Mouse (Mus musculus) lung, adult 18-20 months (tissue): ENCODE results near the gene Krt4.

Source experiments
- DNase-seq, 2 experiments: peaks; one replicate each; pipeline ENCODE4 v3.0.0; 2022; ENCODE audit warnings: mixed read lengths in 2 of 2

Gene Krt4

GRCm38 (mm10) chr15:101924635-101925034 is at the start of gene Krt4:
Gene Krt4, minus strand, starts transcription at chr15:101924735.
- no peak for DNase-seq

- DNase-seq: peak; percentile 91 to 94
These were observed 49.0 kb upstream of the Krt4 start for GRCm38 (mm10) chr15:101973414-101974077.

DNA sequence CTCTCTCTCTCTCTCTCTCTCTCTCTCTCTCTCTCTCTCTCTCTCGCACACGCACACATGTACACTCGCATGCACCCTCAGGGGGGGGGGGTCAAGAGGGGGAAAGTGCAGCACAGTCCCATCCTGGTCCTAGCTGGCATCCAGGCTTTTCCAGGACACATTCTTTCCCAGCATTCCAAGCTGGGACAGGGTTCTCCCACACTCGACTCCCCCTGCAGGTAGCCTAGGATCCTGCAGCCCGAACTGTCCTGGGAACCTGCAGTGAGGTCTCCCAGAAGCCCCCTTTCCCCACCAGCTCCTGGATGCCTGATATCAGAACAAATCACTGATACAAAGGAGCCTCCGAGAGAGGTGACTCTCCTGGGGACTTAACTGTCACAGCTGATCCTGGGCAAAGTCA is 46.0 kb upstream of the Krt4 start:
- DNase-seq: peak in 1 of 2 experiments; percentile 61

- DNase-seq: peak; percentile 89 to 93
These were observed 42.3 kb upstream of the Krt4 start for GRCm38 (mm10) chr15:101966808-101967207.

DNA sequence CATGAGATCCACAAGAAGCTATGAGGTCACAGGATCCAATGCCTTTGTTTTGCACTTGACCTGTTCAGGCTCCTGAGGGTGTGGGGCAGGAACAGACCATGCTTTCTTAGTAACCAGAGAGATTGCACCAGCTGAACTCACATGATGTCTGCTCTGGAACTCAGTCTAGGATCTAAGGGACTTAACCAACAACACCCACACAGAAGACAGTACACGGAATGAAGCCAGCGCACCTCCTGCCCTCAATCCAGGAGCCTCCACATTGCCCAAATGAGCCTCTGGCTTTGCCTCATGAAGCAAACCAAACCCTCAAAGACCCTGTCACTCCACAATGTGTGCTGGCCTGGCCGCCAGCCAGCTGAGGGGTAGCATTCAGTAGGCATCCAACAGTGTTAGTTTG is 34.4 kb upstream of the Krt4 start:
- no peak for DNase-seq

GRCm38 (mm10) chr15:101954187-101954586 is 29.7 kb upstream of the Krt4 start, which contains the start of gene Krt78:
Gene Krt78, minus strand, starts transcription at chr15:101954287.
- no peak for DNase-seq

GRCm38 (mm10) chr15:101952733-101953474 is 28.4 kb upstream of the Krt4 start:
- peak; percentile 9 to 40 for DNase-seq

DNA sequence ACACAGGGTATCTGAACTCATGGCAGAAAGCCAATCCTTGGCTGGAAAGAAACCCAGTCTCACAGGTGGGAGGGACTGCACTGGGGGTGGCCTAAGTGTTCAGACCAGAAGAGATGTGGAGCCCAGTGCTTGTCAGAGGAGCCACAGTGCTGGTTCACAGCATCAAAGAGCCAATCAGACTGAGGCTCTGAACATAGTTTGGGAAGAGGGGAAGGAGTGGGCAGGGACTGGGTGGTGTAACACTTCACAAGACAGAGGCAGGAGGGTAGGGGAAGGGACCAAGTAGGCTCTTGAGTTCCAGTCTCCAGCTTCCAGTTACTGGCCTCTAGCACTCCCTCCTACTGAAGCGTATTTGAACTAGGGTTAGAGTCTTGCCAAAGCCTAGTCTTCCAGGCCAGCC is 20.9 kb upstream of the Krt4 start:
- no peak for DNase-seq

- no peak for DNase-seq
These were observed 17.4 kb upstream of the Krt4 start for GRCm38 (mm10) chr15:101941948-101942347.

DNA sequence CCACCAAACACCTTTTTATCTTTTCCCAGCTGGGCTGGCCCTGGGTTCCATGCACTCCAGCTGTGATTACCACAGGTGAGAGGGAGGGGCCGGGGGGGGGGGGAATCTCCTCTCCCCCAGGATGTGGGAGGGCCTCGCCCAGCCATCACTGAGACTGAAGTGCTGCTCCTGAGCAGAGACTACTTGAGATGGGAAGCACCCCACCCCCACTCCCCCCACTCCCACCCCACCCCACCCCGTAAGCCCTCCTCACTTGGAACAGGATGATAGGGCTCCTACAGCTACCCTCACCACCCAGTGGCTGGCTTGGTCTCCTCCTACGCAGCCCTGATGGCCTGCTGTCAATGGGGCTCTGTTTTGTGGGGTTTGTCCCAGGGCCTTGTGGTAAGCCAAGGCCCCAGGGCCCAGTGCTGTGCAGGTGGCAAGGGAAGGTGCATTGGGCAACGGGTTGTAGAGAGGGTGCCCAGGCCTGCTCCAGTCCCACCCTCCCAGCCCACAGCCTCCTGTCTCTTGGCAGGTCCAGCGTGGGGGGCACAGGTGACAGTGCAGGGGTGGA is 15.8 kb upstream of the Krt4 start, which contains the start of gene Krt79:
Krt79 (minus strand) TSS at position 51 of the 556 bp plus-strand sequence.
- DNase-seq: no peak

DNA sequence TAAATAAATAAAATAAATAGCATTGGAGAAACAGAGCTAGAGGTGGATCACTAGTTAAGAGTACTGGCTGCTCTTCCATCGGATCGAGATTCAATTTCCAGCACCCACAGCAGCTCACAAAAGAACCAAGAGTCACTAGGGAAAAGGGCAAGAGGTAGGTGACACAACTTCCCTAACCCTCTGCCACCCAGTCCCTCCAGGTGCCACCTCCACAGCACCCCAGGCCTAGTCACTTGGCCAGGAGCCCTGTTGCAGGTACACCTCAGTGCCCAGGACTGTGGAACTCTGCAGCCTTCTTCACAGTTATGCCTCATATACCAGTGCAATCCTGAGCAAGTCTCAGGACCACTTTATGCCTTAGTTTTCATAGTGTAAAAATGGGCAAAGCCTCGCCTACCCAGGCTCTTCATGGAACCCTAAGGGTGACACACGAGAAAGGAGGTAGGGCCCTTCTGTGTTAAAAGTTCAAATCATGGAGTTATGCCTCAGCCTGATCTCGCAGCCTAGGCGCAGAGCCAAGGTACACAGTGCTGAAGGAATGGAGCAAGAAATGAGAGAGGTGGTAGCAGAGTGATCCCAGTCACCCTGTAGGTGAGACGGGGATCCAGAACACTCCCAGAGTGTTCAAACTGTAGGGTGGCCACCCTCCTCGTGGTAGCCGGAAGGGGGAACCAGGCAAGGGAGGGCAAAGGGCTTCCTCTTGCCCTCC is 14.2 kb upstream of the Krt4 start:
- peak; percentile 47 to 65 for DNase-seq

DNA sequence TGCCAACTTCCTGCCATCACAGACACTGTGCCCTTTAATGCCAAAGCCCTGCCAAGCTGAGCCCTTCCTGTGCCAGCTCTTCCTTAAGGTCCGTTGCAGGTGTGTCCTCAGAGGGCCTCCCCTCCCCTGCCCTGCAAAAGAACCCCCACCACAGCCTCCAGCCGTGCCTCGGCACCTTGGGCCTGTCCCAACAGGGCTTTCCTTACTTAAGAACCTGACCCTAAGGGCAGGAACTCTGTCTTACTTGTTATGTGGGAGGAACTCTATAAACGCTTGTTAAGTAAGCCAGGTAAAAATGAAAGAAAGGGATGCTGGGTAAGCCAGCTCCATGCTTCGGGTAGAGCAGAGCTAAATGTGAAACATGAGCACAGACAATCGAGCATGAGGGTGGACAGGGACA is 8.5 kb upstream of the Krt4 start:
- DNase-seq: no peak

- peak; percentile 68 to 70 for DNase-seq
These were observed 5.1 kb upstream of the Krt4 start for GRCm38 (mm10) chr15:101929666-101930065.

GRCm38 (mm10) chr15:101929087-101929486 is 4.6 kb upstream of the Krt4 start:
- DNase-seq: peak in 1 of 2 experiments; percentile 32

DNA sequence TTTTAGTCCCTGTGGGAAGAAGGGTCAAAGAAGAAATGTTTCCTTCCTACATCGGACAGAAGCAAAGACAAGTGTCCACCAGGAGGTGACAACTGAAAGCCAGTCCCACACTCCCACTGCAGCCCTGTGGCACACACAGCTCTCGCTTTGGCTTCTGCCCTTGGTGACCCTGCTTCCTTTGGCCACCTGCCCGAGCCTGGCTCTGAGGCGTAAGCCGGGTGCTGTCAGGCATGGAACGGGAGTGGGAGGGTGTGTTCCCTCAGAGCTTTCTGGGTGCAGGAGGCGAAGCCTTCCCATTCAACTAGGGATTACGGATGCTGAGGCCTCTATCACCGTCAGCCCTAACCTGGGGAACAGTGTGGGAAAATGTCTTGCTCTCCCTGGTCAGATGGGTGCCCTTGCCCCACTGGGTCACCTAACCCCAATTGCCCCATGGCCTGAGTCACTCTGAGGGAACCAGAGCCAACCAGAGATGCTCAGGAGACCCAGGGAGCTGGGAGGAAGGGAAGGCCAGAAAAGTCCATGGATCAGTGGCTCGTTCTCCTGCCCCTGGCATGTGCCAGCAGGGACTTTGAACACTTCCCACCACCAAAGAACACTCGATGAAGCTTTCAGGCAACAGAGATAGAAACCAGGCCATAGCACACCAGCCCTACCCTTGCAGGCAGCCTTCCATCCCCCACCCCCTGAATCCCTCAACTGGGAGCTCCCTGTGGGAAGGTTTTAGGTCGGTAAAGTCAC is 3.0 kb upstream of the Krt4 start:
- DNase-seq: peak; percentile 41 to 50

- DNase-seq: no peak
These were observed 506 bp upstream of the Krt4 start for GRCm38 (mm10) chr15:101925041-101925440.

GRCm38 (mm10) chr15:101922296-101922695 is 2.2 kb downstream of the Krt4 start:
- no peak for DNase-seq

DNA sequence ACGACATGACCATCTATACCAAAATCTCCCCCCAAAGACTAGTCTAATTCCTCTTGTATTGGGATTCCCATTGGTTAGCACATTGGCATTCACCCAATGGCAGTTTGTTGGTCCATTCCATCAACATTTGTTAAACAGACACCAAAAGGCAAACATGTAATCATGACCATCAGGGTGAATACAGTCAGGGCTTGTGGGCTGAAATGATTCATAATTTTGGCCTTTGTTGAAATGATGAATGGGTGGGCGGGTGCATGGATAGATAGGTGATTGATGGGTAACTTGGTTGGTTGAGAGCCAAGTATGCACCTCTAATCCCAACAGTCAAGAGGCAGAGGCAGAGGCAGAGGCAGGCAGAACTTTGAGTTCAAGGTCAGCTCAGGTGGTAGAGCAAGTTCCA is 8.5 kb downstream of the Krt4 start:
- no peak for DNase-seq

DNA sequence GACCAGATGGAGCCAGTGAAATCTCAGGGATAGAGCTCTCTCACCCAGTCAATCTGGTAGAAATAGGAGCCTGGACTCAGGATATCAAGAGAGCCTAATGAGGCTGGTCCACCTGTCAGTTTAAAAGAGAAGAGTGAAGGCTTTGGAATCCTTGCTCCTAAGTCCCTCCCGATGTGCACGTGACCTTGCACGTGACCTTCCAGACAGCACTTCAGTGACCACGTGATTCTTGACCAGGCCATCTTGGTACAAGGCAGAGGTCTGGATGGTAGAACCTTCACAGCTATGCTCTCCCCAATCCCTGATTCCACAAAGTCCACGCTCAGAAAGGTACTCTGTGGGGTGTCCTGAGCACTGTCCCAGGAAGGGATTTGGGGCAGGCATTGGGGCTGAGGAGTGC is 19.7 kb downstream of the Krt4 start:
- no peak for DNase-seq

GRCm38 (mm10) chr15:101902171-101903149 is 22.1 kb downstream of the Krt4 start:
- peak in 1 of 2 experiments; percentile 10 for DNase-seq

- no peak for DNase-seq
These were observed 29.3 kb downstream of the Krt4 start for GRCm38 (mm10) chr15:101895216-101895615.
